Comparison of ENCODE assay signal across 22 mouse cellular contexts in the genomic region with DNA sequence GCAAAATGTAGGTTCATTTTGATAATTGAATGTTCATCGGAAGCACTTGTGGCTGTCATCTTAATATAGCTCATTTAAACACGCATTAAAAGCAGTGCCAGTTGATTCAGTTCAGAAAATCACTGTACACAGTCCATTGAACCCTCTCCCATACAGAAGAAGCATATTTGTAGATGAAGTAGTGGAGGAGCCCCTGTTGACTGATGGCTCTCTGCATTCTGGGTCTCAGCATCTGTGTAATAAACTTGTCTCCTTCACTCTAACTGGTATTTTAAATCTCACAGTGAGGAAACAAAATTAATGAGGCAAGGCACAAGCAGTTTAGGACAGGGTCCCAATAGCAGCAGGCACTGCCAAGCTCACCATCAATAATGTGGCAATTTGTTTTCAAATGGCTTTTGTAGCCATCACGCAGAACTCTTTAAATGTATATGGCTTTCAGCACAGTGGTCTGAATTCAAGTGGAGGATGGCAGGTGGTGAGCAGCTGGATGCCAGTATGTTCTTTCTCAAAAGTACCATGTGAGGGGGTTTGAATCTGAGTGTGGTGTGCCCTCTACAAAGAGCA.
DNase-seq lines count a peak whose midpoint lies in the region; ATAC-seq and TF ChIP-seq lines count a peak whose summit lies in the region.
"Had no signal": no experiment of that assay in that cellular context is flagged by ENCODE, and none has a peak within 500 bp of the region (broad histone marks: within the 10 kb centered on the region; RNA-seq: fewer than 3 reads in every experiment).

No protein-coding gene starts in this region.

- WGBS in forebrain, embryonic 13.5 days: 72% methylated on average over 3 of the region's 3 CpGs
- WGBS in forebrain, embryonic 12.5 days: 79% methylated on average over 3 of the region's 3 CpGs
- WGBS in hindbrain, embryonic 15.5 days: 55% methylated on average over 3 of the region's 3 CpGs
- 88% methylated on average over 3 of the region's 3 CpGs for WGBS in hindbrain, embryonic 10.5 days
- 55% methylated on average over 3 of the region's 3 CpGs for WGBS in neural tube, embryonic 13.5 days

- DNase-seq in hindbrain, embryonic 10.5 days (ENCODE audit: low spot score): no peak
- DNase-seq in brain, embryonic 14.5 days (ENCODE audit: low read depth): peak; percentile 23
- DNase-seq in left cerebral cortex, postnatal 36 days (ENCODE audit: low spot score in 2 of 2): no peak
- no peak for DNase-seq in testis, postnatal 14 days (ENCODE audit: low spot score)
- DNase-seq: adrenal gland, adult 8-10 months; adrenal gland, postnatal 25 days; cerebellum, adult 18-20 months; cerebellum, adult 9-10 months; cerebellum, postnatal 14 days; gastrocnemius, postnatal 25 days; heart, adult 18-20 months; heart, postnatal 10 days; heart, postnatal 36 days had no signal

- no peak overlapping the region for H3K4me3 ChIP-seq in forebrain, embryonic 13.5 days
- H3K4me3 ChIP-seq in forebrain, embryonic 12.5 days (replicated peaks): no peak overlapping the region
- no peak overlapping the region for H3K4me3 ChIP-seq in hindbrain, embryonic 15.5 days
- no peak overlapping the region for H3K4me3 ChIP-seq in hindbrain, embryonic 10.5 days
- H3K4me3 ChIP-seq in neural tube, embryonic 13.5 days: no peak overlapping the region
- H3K4me3 ChIP-seq: forebrain, embryonic 10.5 days; forebrain, embryonic 15.5 days; heart, embryonic 12.5 days; heart, embryonic 15.5 days had no signal

- intact Hi-C loops in left cerebral cortex, postnatal 36 days (cut with DNase I): no loop called here

- 0 out of 2 replicates have a peak, but pooled peaks have one; percentile 33 for ATAC-seq in forebrain, embryonic 13.5 days
- no peak for ATAC-seq in forebrain, embryonic 12.5 days (ENCODE audit: low FRiP score)
- ATAC-seq in hindbrain, embryonic 15.5 days (ENCODE audit: low FRiP score, low read depth): peak; percentile 87
- ATAC-seq in neural tube, embryonic 13.5 days (ENCODE audit: low read depth): peak; percentile 97
- ATAC-seq: activated CD4-positive, CD25-positive, alpha-beta regulatory T cell, adult 4 months; forebrain, embryonic 15.5 days had no signal

- no peaks in the 10 kb centered on the region for H3K4me1 ChIP-seq in forebrain, embryonic 13.5 days
- H3K4me1 ChIP-seq in forebrain, embryonic 12.5 days: no peaks in the 10 kb centered on the region
- no peaks in the 10 kb centered on the region for H3K4me1 ChIP-seq in hindbrain, embryonic 15.5 days (replicated peaks)
- H3K4me1 ChIP-seq in hindbrain, embryonic 10.5 days (replicated peaks): no peaks in the 10 kb centered on the region
- H3K4me1 ChIP-seq in neural tube, embryonic 13.5 days (replicated peaks): peaks cover 6% of the 10 kb centered on the region; the same call in 1 of the 2 replicates
- H3K4me1 ChIP-seq: forebrain, embryonic 10.5 days; forebrain, embryonic 15.5 days; heart, embryonic 12.5 days; heart, embryonic 15.5 days had no signal

- no peak overlapping the region for H3K4me2 ChIP-seq in forebrain, embryonic 13.5 days
- no peak overlapping the region for H3K4me2 ChIP-seq in forebrain, embryonic 12.5 days
- H3K4me2 ChIP-seq in hindbrain, embryonic 15.5 days: no peak overlapping the region
- H3K4me2 ChIP-seq in neural tube, embryonic 13.5 days: no peak overlapping the region
- H3K4me2 ChIP-seq: forebrain, embryonic 15.5 days; heart, embryonic 12.5 days; heart, embryonic 15.5 days had no signal

- no peaks in the 10 kb centered on the region for H3K9me3 ChIP-seq in forebrain, embryonic 13.5 days (replicated peaks)
- H3K9me3 ChIP-seq in forebrain, embryonic 12.5 days: no peaks in the 10 kb centered on the region
- H3K9me3 ChIP-seq in hindbrain, embryonic 15.5 days: no peaks in the 10 kb centered on the region
- H3K9me3 ChIP-seq in hindbrain, embryonic 10.5 days: no peaks in the 10 kb centered on the region
- H3K9me3 ChIP-seq in neural tube, embryonic 13.5 days: no peaks in the 10 kb centered on the region
- H3K9me3 ChIP-seq: forebrain, embryonic 10.5 days; forebrain, embryonic 15.5 days; heart, embryonic 12.5 days; heart, embryonic 15.5 days had no signal

- TF ChIP-seq POLR2A in brain, embryonic 14.5 days (IDR thresholded peaks at IDR 0.05; ENCODE audit: borderline replicate concordance, extremely low read depth, insufficient read depth, insufficient read length, poor library complexity, severe bottlenecking): no peak

- no peak overlapping the region for H3K9ac ChIP-seq in forebrain, embryonic 13.5 days
- no peak overlapping the region for H3K9ac ChIP-seq in forebrain, embryonic 12.5 days
- H3K9ac ChIP-seq in hindbrain, embryonic 15.5 days: no peak overlapping the region
- no peak overlapping the region for H3K9ac ChIP-seq in neural tube, embryonic 13.5 days
- H3K9ac ChIP-seq: forebrain, embryonic 15.5 days; heart, embryonic 12.5 days; heart, embryonic 15.5 days had no signal

- no peak for TF ChIP-seq CTCF in brain, embryonic 14.5 days (IDR thresholded peaks at IDR 0.05; ENCODE audit: borderline replicate concordance, extremely low read depth, insufficient read depth, insufficient read length)

- no peaks in the 10 kb centered on the region for H3K27me3 ChIP-seq in forebrain, embryonic 13.5 days
- no peaks in the 10 kb centered on the region for H3K27me3 ChIP-seq in forebrain, embryonic 12.5 days
- H3K27me3 ChIP-seq in hindbrain, embryonic 15.5 days: no peaks in the 10 kb centered on the region
- H3K27me3 ChIP-seq in hindbrain, embryonic 10.5 days (ENCODE audit: insufficient read depth, poor library complexity, severe bottlenecking): no peaks in the 10 kb centered on the region
- no peaks in the 10 kb centered on the region for H3K27me3 ChIP-seq in neural tube, embryonic 13.5 days
- H3K27me3 ChIP-seq: forebrain, embryonic 15.5 days; heart, embryonic 12.5 days; heart, embryonic 15.5 days had no signal

- no peaks in the 10 kb centered on the region for H3K36me3 ChIP-seq in forebrain, embryonic 13.5 days (ENCODE audit: poor library complexity, severe bottlenecking)
- H3K36me3 ChIP-seq in forebrain, embryonic 12.5 days (replicated peaks): no peaks in the 10 kb centered on the region
- H3K36me3 ChIP-seq in hindbrain, embryonic 15.5 days: no peaks in the 10 kb centered on the region
- H3K36me3 ChIP-seq in hindbrain, embryonic 10.5 days: no peaks in the 10 kb centered on the region
- H3K36me3 ChIP-seq in neural tube, embryonic 13.5 days: no peaks in the 10 kb centered on the region
- H3K36me3 ChIP-seq: forebrain, embryonic 10.5 days; forebrain, embryonic 15.5 days; heart, embryonic 12.5 days; heart, embryonic 15.5 days had no signal

- H3K27ac ChIP-seq in forebrain, embryonic 13.5 days: no peak overlapping the region
- H3K27ac ChIP-seq in forebrain, embryonic 12.5 days: no peak overlapping the region
- H3K27ac ChIP-seq in hindbrain, embryonic 15.5 days (replicated peaks): no peak overlapping the region
- H3K27ac ChIP-seq in hindbrain, embryonic 10.5 days: no peak overlapping the region
- H3K27ac ChIP-seq in neural tube, embryonic 13.5 days (replicated peaks): no peak overlapping the region
- H3K27ac ChIP-seq: forebrain, embryonic 10.5 days; forebrain, embryonic 15.5 days; heart, embryonic 15.5 days had no signal
